Mouse (Mus musculus) neural tube, embryonic 10.5 days (tissue): ENCODE results near the gene Tmem232.
"Not testable (repeated sequence)": the region's sequence is repeated elsewhere in the genome, so short reads cannot be mapped to it uniquely, and the experiment has no call there.

Experiments
- DNase-seq: peaks from one replicate; pipeline ENCODE4 v3.0.0-alpha.2; 2017; ENCODE audit warnings: low spot score; ENCODE audit errors: extremely low spot score

Gene Tmem232

DNA sequence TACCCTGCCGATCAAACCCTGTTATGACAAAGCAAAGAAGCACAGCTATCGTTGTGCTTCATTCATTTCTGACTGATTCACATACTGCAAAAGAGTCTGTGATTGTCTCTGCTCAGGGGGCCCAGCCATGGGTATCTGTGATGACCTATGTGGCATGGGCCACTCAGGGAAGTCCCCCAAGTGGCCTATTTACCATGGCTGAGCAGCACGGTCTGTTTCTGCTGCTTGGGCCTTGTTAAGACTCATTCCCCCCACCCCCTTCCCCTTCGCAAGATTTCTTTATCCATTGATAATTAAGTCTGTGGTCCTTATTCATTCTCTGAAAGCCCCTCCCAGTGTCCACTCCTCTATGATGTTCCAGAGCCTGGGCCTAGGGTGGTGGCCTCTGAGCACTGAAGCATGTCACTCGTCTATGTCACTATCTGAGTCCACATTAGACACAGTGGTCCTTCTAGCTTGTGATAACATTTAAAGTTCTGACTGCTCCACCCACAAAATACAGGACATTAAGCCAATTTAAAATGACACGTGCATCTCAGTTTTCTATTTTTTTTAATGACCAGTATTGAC is 315.1 kb downstream of the Tmem232 start:
- DNase-seq, result no peak

DNA sequence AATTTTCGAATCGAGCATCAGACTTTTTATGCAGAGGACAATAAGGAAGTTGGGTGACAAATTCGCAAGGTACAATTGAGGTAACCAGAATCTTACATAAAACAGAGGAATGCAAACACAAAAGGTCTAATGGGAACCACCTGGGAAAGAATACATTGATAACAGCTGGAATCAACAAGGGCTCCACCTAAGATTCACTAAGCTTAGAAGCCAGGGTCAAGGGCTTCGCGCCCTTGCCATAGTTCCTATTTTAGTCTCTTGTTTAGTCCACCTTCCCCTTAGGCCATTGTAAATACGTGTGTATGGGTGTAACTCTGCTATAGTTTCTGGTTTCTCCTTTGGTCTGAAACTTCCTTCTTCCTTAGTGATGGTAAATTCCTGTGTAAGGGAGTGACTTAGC is 318.9 kb downstream of the Tmem232 start:
- not testable (repeated sequence) for DNase-seq
